Mouse (Mus musculus) spleen, embryonic (tissue): Measurements from ENCODE around the gene Isl1.

Source experiments
- CTCF ChIA-PET: fragments of 350-600 bp; sonication (Branson Sonifier 250); formaldehyde crosslinking; loops from one replicate; lab custom pipeline; 2022; lab: Charles Lee

Gene Isl1

GRCm38 (mm10) chr13:116309584-116310462, at the start of gene Isl1:
TSS of gene Isl1 (minus strand) at chr13:116309689.
- CTCF ChIA-PET, result no interaction called here

- CTCF ChIA-PET, result no interaction called here
These were observed 26.3 kb upstream of the Isl1 start for GRCm38 (mm10) chr13:116335763-116336162.

GRCm38 (mm10) chr13:116313636-116314530, 4.4 kb upstream of the Isl1 start:
- CTCF ChIA-PET, result no interaction called here

GRCm38 (mm10) chr13:116311871-116312720, 2.6 kb upstream of the Isl1 start:
- CTCF ChIA-PET, result no interaction called here

GRCm38 (mm10) chr13:116311011-116311410, 1.5 kb upstream of the Isl1 start:
- CTCF ChIA-PET, result no interaction called here

- CTCF ChIA-PET, result no interaction called here
These were observed 925 bp upstream of the Isl1 start for GRCm38 (mm10) chr13:116310463-116310765.

GRCm38 (mm10) chr13:116308933-116309583, 431 bp downstream of the Isl1 start:
- CTCF ChIA-PET, result no interaction called here

- CTCF ChIA-PET, result no interaction called here
These were observed 1.2 kb downstream of the Isl1 start for GRCm38 (mm10) chr13:116308121-116308932.

- CTCF ChIA-PET, result no interaction called here
These were observed 2.9 kb downstream of the Isl1 start for GRCm38 (mm10) chr13:116306591-116306990.

- CTCF ChIA-PET, result no interaction called here
These were observed 3.8 kb downstream of the Isl1 start for GRCm38 (mm10) chr13:116305721-116306120.

GRCm38 (mm10) chr13:116304713-116305470, 4.6 kb downstream of the Isl1 start:
- CTCF ChIA-PET, result no interaction called here

- CTCF ChIA-PET, result no interaction called here
These were observed 5.7 kb downstream of the Isl1 start for GRCm38 (mm10) chr13:116303766-116304165.

GRCm38 (mm10) chr13:116302861-116303260, 6.6 kb downstream of the Isl1 start:
- CTCF ChIA-PET, result no interaction called here

GRCm38 (mm10) chr13:116301706-116302105, 7.8 kb downstream of the Isl1 start:
- CTCF ChIA-PET, result no interaction called here

GRCm38 (mm10) chr13:116299241-116299640, 10.2 kb downstream of the Isl1 start:
- CTCF ChIA-PET, result no interaction called here

GRCm38 (mm10) chr13:116298641-116299170, 10.8 kb downstream of the Isl1 start:
- CTCF ChIA-PET, result no interaction called here

- CTCF ChIA-PET, result no interaction called here
These were observed 11.5 kb downstream of the Isl1 start for GRCm38 (mm10) chr13:116298001-116298400.

- CTCF ChIA-PET, result no interaction called here
These were observed 12.3 kb downstream of the Isl1 start for GRCm38 (mm10) chr13:116297048-116297811.

- CTCF ChIA-PET, result no interaction called here
These were observed 14.1 kb downstream of the Isl1 start for GRCm38 (mm10) chr13:116295401-116295800.
